Mouse (Mus musculus): ENCODE measurements around the gene Mpl. TPM values are rescaled to one million over a fixed set of nuclear protein-coding genes. Genes with fewer than 3 reads are reported as not detected.

Gene Mpl
- total RNA-seq (2023) = not detected

GRCm38 (mm10) chr4:118457345-118457975 lies at the start of gene Mpl:
Gene Mpl, minus strand, starts transcription at chr4:118457513.

GRCm38 (mm10) chr4:118489717-118490132 lies 32.4 kb upstream of the Mpl start, which contains the start of gene Tie1:
Gene Tie1, minus strand, starts transcription at chr4:118490061.

GRCm38 (mm10) chr4:118436820-118437603 lies 20.3 kb downstream of the Mpl start, which contains the start of gene Cdc20:
Gene Cdc20, minus strand, starts transcription at chr4:118437352.

GRCm38 (mm10) chr4:118427768-118428451 lies 29.4 kb downstream of the Mpl start, which contains the start of gene Elovl1:
Gene Elovl1, plus strand, starts transcription at chr4:118428093.

GRCm38 (mm10) chr4:118409142-118409900 lies 48.0 kb downstream of the Mpl start, which contains the start of the genes Szt2 and Med8:
Gene Szt2, minus strand, starts transcription at chr4:118409273.
Gene Med8, plus strand, starts transcription at chr4:118409337.

Other genes with a start within 250 kb of the Mpl start
- gene Ptprf, start 166.1 kb downstream of the Mpl start, total RNA-seq (2023) = 1 to 10 TPM; 2.3 to 2.8 TPM
- 10 to 100 TPM; 66.1 to 76.6 TPM for gene Szt2, start 48.2 kb downstream of the Mpl start, total RNA-seq (2023)
- 10 to 100 TPM; 72.5 to 77.1 TPM for gene Med8, start 48.2 kb downstream of the Mpl start, total RNA-seq (2023)
- 10 to 100 TPM; 45.1 to 51.5 TPM for gene Elovl1, start 29.4 kb downstream of the Mpl start, total RNA-seq (2023)
- 1 to 10 TPM; 4.9 to 7.7 TPM for gene Cdc20, start 20.2 kb downstream of the Mpl start, total RNA-seq (2023)
- gene Tie1, start 32.5 kb upstream of the Mpl start, total RNA-seq (2023) = not detected
- not detected for gene 2610528J11Rik, start 69.5 kb upstream of the Mpl start, total RNA-seq (2023)
- gene Tmem125, start 86.5 kb upstream of the Mpl start, total RNA-seq (2023) = not detected
- under 1 TPM in 1 of 2 experiments, not detected in 1; 0.15 TPM for gene Cfap57, start 163.3 kb upstream of the Mpl start, total RNA-seq (2023)
- 10 to 100 TPM; 74.4 to 86.4 TPM for gene Ebna1bp2, start 163.3 kb upstream of the Mpl start, total RNA-seq (2023)
- not detected for gene Olfr62, start 201.4 kb upstream of the Mpl start, total RNA-seq (2023)
- not detected for gene Olfr1342, start 235.2 kb upstream of the Mpl start, total RNA-seq (2023)
- gene Olfr1341, start 246.0 kb upstream of the Mpl start, total RNA-seq (2023) = not detected